Mouse (Mus musculus): ENCODE results near the gene Map3k13. TPM values are rescaled to one million over a fixed set of nuclear protein-coding genes. Genes with fewer than 3 reads are reported as not detected.
"Not testable (repeated sequence)": the region's sequence is repeated elsewhere in the genome, so short reads cannot be mapped to it uniquely, and the experiment has no call there.

Map3k13 gene
- total RNA-seq, 2 experiments from 2014 or later, result 0.53 TPM; not detected in 1

- ATAC-seq (replicated peaks; ENCODE audit: low FRiP score, poor library complexity, severe bottlenecking), result no peak
These were observed 10.1 kb downstream of the Map3k13 start for GRCm38 (mm10) chr16:21804258-21804657.

- ATAC-seq (replicated peaks; ENCODE audit: low FRiP score, poor library complexity, severe bottlenecking), result no peak
These were observed 12.7 kb downstream of the Map3k13 start for GRCm38 (mm10) chr16:21806892-21807291.

GRCm38 (mm10) chr16:21807786-21808185 lies 13.6 kb downstream of the Map3k13 start:
- not testable (repeated sequence) for ATAC-seq (replicated peaks; ENCODE audit: low FRiP score, poor library complexity, severe bottlenecking)

- no peak for ATAC-seq (replicated peaks; ENCODE audit: low FRiP score, poor library complexity, severe bottlenecking)
These were observed 19.2 kb downstream of the Map3k13 start for GRCm38 (mm10) chr16:21813164-21813834.

GRCm38 (mm10) chr16:21814861-21815668 lies 20.9 kb downstream of the Map3k13 start:
- no peak for ATAC-seq (replicated peaks; ENCODE audit: low FRiP score, poor library complexity, severe bottlenecking)

- no peak for ATAC-seq (replicated peaks; ENCODE audit: low FRiP score, poor library complexity, severe bottlenecking)
These were observed 21.5 kb downstream of the Map3k13 start for GRCm38 (mm10) chr16:21815669-21816010.

- ATAC-seq (replicated peaks; ENCODE audit: low FRiP score, poor library complexity, severe bottlenecking), result peak; percentile 68
These were observed 24.0 kb downstream of the Map3k13 start for GRCm38 (mm10) chr16:21818132-21818531.

- no peak for ATAC-seq (replicated peaks; ENCODE audit: low FRiP score, poor library complexity, severe bottlenecking)
These were observed 24.5 kb downstream of the Map3k13 start for GRCm38 (mm10) chr16:21818629-21819028.

- no peak for ATAC-seq (replicated peaks; ENCODE audit: low FRiP score, poor library complexity, severe bottlenecking)
These were observed 31.5 kb downstream of the Map3k13 start for GRCm38 (mm10) chr16:21825612-21826031.

GRCm38 (mm10) chr16:21827153-21827552 lies 33.0 kb downstream of the Map3k13 start:
- no peak for ATAC-seq (replicated peaks; ENCODE audit: low FRiP score, poor library complexity, severe bottlenecking)

- no peak for ATAC-seq (replicated peaks; ENCODE audit: low FRiP score, poor library complexity, severe bottlenecking)
These were observed 33.4 kb downstream of the Map3k13 start for GRCm38 (mm10) chr16:21827581-21827980.

GRCm38 (mm10) chr16:21829711-21830110 lies 35.6 kb downstream of the Map3k13 start:
- no peak for ATAC-seq (replicated peaks; ENCODE audit: low FRiP score, poor library complexity, severe bottlenecking)

- ATAC-seq (replicated peaks; ENCODE audit: low FRiP score, poor library complexity, severe bottlenecking), result no peak
These were observed 36.6 kb downstream of the Map3k13 start for GRCm38 (mm10) chr16:21830784-21831183.

GRCm38 (mm10) chr16:21831764-21832163 lies 37.6 kb downstream of the Map3k13 start:
- ATAC-seq (replicated peaks; ENCODE audit: low FRiP score, poor library complexity, severe bottlenecking), result no peak

GRCm38 (mm10) chr16:21833469-21833868 lies 39.3 kb downstream of the Map3k13 start:
- ATAC-seq (replicated peaks; ENCODE audit: low FRiP score, poor library complexity, severe bottlenecking), result no peak

GRCm38 (mm10) chr16:21833970-21834369 lies 39.8 kb downstream of the Map3k13 start:
- no peak for ATAC-seq (replicated peaks; ENCODE audit: low FRiP score, poor library complexity, severe bottlenecking)

GRCm38 (mm10) chr16:21834866-21835583 lies 40.9 kb downstream of the Map3k13 start:
- ATAC-seq (replicated peaks; ENCODE audit: low FRiP score, poor library complexity, severe bottlenecking), result no peak

GRCm38 (mm10) chr16:21835584-21835931 lies 41.4 kb downstream of the Map3k13 start:
- ATAC-seq (replicated peaks; ENCODE audit: low FRiP score, poor library complexity, severe bottlenecking), result no peak

GRCm38 (mm10) chr16:21836311-21837072 lies 42.3 kb downstream of the Map3k13 start:
- no peak for ATAC-seq (replicated peaks; ENCODE audit: low FRiP score, poor library complexity, severe bottlenecking)

- no peak for ATAC-seq (replicated peaks; ENCODE audit: low FRiP score, poor library complexity, severe bottlenecking)
These were observed 43.5 kb downstream of the Map3k13 start for GRCm38 (mm10) chr16:21837694-21838093.

Measured in erythroid progenitor cell, adult 5-6 weeks (primary cell).